Mouse (Mus musculus) cerebellum, adult 9-11 months (tissue): ENCODE results near the gene Asxl2.

Source experiments
- DNase-seq: peaks from one replicate; pipeline ENCODE4 v3.0.0; 2022

Gene Asxl2

GRCm38 (mm10) chr12:3547506-3547905 lies 120.8 kb downstream of the Asxl2 start:
- DNase-seq, result no peak

- DNase-seq, result no peak
Observed at GRCm38 (mm10) chr12:3547911-3548310, 121.3 kb downstream of the Asxl2 start.

- DNase-seq, result no peak
Observed at GRCm38 (mm10) chr12:3548582-3549211, 122.0 kb downstream of the Asxl2 start.

DNA sequence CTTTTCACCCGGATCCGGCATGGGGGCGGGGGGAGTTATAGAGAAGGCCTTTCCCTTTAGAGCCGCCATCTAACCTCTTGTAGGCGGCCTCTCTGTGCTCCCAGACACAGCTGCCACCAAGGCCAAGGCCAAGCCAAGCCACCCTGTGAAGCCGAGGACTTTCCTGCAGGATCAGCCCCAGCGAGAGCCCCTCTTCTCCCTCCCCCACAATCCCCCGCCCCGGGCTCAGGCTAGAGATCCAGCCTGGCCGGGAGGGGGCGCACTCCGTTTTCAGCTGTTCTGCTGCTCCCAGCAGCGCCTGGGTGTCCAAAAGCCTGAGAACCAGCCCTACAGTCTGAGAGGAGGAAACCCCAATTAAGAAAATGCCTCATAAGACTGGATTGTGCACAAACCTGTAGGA lies 123.6 kb downstream of the Asxl2 start:
- no peak for DNase-seq
